Mouse (Mus musculus) spleen, postnatal 0 days (tissue): Measurements from ENCODE around the gene Klhl35. TPM values are rescaled to one million over a fixed set of nuclear protein-coding genes. Genes with fewer than 3 reads are reported as not detected.

Experiments used
- polyA plus RNA-seq: library from polyadenylated mRNA; unstranded; fragments of >200 nt; fragmentation: Nextera tagmentation; extraction: Ambion mirVana; gene quantifications from 2 replicates; pipeline ENCODE4 v1.2.1, GENCODE M21; 2015

Gene Klhl35
- polyA plus RNA-seq = 0.72 and 1.3 TPM in 2 replicates

DNA sequence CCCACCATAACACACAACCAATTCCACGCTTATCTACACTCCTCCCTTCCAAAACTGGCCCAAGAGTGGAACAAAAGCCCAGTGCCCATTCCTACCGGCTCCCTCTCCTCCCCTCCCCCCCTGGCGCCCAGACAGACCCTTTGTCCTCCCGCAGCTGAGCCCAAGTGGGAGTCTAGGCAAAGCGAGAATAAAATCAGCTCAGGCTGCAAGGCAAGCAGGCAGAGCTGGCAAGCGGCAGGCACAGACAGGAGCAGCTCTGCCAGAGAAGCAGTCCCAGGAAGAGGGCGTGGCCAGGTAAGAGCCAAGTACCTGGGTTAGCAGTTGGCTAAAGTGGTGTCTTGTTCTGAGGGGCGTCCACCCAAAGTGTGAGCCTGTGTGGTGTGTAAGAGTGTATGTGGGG lies at the start of gene Klhl35:
Gene Klhl35, plus strand, starts transcription at position 194 of the 400 bp plus-strand sequence.

DNA sequence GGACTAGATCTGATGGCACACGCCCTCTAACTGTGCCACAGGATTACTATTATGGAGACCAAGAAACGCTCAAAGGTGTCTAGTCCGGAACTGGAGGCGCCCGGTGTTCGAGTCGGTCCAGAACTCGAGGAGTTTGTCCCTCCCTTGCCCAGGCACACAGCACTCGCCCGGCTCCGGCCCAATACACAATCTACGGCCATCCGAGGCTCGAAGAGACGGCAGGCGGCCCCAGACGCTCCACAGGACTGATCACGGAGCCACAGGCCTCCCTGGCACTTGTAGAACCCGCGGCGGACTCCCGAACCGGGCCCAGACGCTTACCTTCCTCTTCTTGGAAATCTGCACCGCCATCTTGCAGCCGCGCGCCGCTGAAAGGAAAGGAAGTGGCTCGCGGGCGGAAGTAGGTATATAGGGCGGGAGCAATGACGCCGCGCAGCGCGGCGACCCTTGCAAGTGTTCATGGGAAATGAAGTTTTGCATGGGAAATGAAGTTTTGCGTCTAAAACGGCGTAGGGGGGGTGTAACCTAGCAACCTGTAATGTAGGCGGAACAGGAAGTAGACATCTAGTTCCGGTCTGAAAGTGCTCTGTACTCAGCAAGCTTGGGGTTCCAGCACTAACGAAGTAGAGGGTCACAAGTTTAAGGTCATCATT lies 17.6 kb downstream of the Klhl35 start, which contains the start of gene Rps3:
Gene Rps3, minus strand, starts transcription at position 468 of the 653 bp plus-strand sequence.

Other genes starting within 250 kb of the Klhl35 start
- gene Mogat2, start 227.4 kb upstream of the Klhl35 start, polyA plus RNA-seq = 0.52 and 1.3 TPM in 2 replicates
- gene Map6, start 198.6 kb upstream of the Klhl35 start, polyA plus RNA-seq = 0.45 and 0.49 TPM in 2 replicates
- 147 and 183 TPM in 2 replicates for gene Serpinh1, start 112.8 kb upstream of the Klhl35 start, polyA plus RNA-seq
- 4.0 and 5.3 TPM in 2 replicates for gene Gdpd5, start 84.6 kb upstream of the Klhl35 start, polyA plus RNA-seq
- gene Rps3, start 17.7 kb downstream of the Klhl35 start, polyA plus RNA-seq = 744 and 779 TPM in 2 replicates
- gene Arrb1, start 69.5 kb downstream of the Klhl35 start, polyA plus RNA-seq = 57.0 and 60.3 TPM in 2 replicates
- 1.0 and 1.9 TPM in 2 replicates for gene Tpbgl, start 161.1 kb downstream of the Klhl35 start, polyA plus RNA-seq
- 3.1 and 4.1 TPM in 2 replicates for gene Slco2b1, start 245.3 kb downstream of the Klhl35 start, polyA plus RNA-seq